Mouse (Mus musculus): ENCODE measurements at regions not wholly inside any gene's neighbourhood (a gene's known extent, or its start where the extent isn't known, plus 50 kb on each side); places are given as distances from the start of the nearest gene placed in this dataset.
A peak's percentile ranks its signal among the peaks of the same experiment; 100 is the strongest.

DNA sequence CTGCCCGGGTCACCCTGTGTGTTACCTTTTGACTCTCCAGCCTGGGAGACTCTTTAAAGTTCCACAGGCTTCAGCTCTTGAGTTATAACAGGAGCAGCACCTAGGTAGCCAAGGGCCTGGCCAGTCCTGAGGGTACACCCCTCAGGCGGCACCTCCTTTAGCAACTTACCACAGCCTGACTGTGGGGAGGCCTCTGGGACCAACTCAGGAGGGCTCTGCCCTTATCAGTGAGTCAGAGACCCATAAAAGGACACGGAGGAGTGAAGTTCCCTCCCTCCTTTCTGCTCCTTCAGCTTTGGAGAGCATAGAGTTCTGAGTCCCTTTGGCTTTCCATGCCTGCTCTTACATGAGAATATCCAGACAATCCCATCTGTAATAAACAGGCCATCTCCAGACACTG, 222.5 kb upstream of the Msx2 start:
- no peak for TF ChIP-seq CTCF (IDR thresholded peaks at IDR 0.05; ENCODE audit: low read depth)
- H3K4me3 ChIP-seq (ENCODE audit: low read depth, low read length) = no peak overlapping the region
- no peaks in the 10 kb centered on the region for H3K4me1 ChIP-seq (replicated peaks; ENCODE audit: control insufficient read depth, insufficient read depth, low read length)
- WGBS = 31% methylated on average over 3 of the region's 3 CpGs
- ATAC-seq = no peak
- H3K27ac ChIP-seq (ENCODE audit: low read depth, low read length) = no peak overlapping the region
- no peaks in the 10 kb centered on the region for H3K9me3 ChIP-seq (ENCODE audit: control insufficient read depth)
- H3K27me3 ChIP-seq (replicated peaks; ENCODE audit: control insufficient read depth, insufficient read depth, low read length) = no peaks in the 10 kb centered on the region
- H3K36me3 ChIP-seq (ENCODE audit: control insufficient read depth, insufficient read depth) = no peaks in the 10 kb centered on the region
- no peak overlapping the region for H3K4me2 ChIP-seq (replicated peaks; ENCODE audit: low read depth)
- no peak overlapping the region for H3K9ac ChIP-seq (ENCODE audit: low read depth, low read length)

DNA sequence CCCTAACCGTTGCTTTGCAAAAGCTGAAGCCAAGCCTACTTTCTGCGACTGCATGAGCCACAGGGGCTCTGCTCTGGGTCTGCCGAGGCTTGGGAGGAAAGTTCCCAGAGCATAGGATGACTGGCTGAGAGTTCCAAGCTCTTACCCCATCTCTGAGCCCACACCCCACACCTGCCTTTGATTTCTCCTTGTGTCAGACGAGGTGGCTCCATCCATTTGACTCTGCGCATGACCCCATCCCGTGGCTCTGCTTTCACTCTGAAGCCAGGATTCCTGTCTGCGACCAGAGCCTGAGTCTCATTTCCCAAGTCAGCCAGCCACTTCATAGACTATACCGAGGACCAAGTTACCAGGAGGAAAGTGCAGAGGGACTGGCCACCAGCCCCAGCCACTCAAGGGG, 216.1 kb upstream of the Msx2 start:
- no peak overlapping the region for H3K4me3 ChIP-seq (ENCODE audit: low read depth, low read length)
- no peak for ATAC-seq

DNA sequence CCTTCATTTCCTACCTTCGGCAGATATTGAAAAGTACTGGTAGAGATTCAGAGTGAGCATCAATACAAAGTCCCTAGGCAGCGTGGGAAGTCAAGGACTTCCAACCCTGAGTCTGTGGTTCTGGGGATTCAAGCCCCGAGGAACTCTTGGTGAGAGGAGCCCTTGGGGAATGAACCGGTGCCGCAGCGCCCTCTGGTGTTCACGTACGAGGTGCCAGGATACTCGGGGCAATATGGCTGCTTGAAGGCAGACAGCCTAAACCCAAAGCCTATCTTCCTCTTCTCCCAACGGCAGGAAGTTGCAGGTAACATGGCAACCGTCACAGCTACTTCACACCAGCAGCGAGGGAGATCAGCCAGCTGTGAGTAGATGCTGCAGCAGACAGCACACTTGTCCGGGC, 215.6 kb upstream of the Msx2 start:
- Histone ChIP-seq H3K27me3 (replicated peaks; ENCODE audit: control insufficient read depth, insufficient read depth, low read length) (no peaks in the 10 kb centered on the region), H3K4me2 (replicated peaks; ENCODE audit: low read depth) (no peak overlapping the region), H3K27ac (ENCODE audit: low read depth, low read length) (no peak overlapping the region), H3K9me3 (ENCODE audit: control insufficient read depth) (no peaks in the 10 kb centered on the region), H3K4me3 (ENCODE audit: low read depth, low read length) (no peak overlapping the region), H3K4me1 (replicated peaks; ENCODE audit: control insufficient read depth, insufficient read depth, low read length) (no peaks in the 10 kb centered on the region), H3K36me3 (ENCODE audit: control insufficient read depth, insufficient read depth) (no peaks in the 10 kb centered on the region), H3K9ac (ENCODE audit: low read depth, low read length) (no peak overlapping the region)
- 7% methylated on average over 13 of the region's 13 CpGs for WGBS
- no peak for ATAC-seq
- TF ChIP-seq CTCF (IDR thresholded peaks at IDR 0.05; ENCODE audit: low read depth) = peak; percentile 87

More for the DNA sequence above, 216.1 kb upstream of the Msx2 start:
- Histone ChIP-seq H3K9ac (ENCODE audit: low read depth, low read length) (no peak overlapping the region), H3K9me3 (ENCODE audit: control insufficient read depth) (no peaks in the 10 kb centered on the region), H3K27me3 (replicated peaks; ENCODE audit: control insufficient read depth, insufficient read depth, low read length) (no peaks in the 10 kb centered on the region), H3K4me2 (replicated peaks; ENCODE audit: low read depth) (no peak overlapping the region), H3K4me1 (replicated peaks; ENCODE audit: control insufficient read depth, insufficient read depth, low read length) (no peaks in the 10 kb centered on the region), H3K36me3 (ENCODE audit: control insufficient read depth, insufficient read depth) (no peaks in the 10 kb centered on the region), H3K27ac (ENCODE audit: low read depth, low read length) (no peak overlapping the region)
- 34% methylated on average over 8 of the region's 8 CpGs for WGBS
- no peak for TF ChIP-seq CTCF (IDR thresholded peaks at IDR 0.05; ENCODE audit: low read depth)

DNA sequence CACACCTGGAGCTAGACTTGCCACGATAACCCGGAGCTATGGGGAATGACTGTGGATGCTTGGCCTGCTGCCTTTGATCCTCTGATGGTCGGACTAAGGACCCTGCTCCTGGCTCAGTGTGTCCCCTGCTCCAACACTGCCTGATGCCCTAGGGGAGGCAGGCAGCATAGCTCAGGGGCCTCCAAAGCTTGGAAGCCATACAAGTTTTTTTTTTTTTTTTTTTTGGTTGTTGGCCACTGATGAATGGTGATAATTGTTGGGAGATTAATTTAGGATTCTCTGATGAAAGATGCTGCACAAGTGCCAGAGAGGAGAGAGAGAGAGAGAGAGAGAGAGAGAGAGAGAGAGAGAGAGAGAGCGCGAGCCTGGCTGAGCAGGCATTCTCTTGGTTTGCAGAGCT, 211.6 kb upstream of the Msx2 start:
- Histone ChIP-seq H3K9ac (ENCODE audit: low read depth, low read length) (no peak overlapping the region), H3K4me1 (replicated peaks; ENCODE audit: control insufficient read depth, insufficient read depth, low read length) (no peaks in the 10 kb centered on the region), H3K4me2 (replicated peaks; ENCODE audit: low read depth) (no peak overlapping the region), H3K36me3 (ENCODE audit: control insufficient read depth, insufficient read depth) (no peaks in the 10 kb centered on the region), H3K27me3 (replicated peaks; ENCODE audit: control insufficient read depth, insufficient read depth, low read length) (no peaks in the 10 kb centered on the region), H3K4me3 (ENCODE audit: low read depth, low read length) (no peak overlapping the region), H3K27ac (ENCODE audit: low read depth, low read length) (no peak overlapping the region), H3K9me3 (ENCODE audit: control insufficient read depth) (no peaks in the 10 kb centered on the region)
- no peak for ATAC-seq
- 58% methylated on average over 5 of the region's 5 CpGs for WGBS
- TF ChIP-seq CTCF (IDR thresholded peaks at IDR 0.05; ENCODE audit: low read depth) = no peak

DNA sequence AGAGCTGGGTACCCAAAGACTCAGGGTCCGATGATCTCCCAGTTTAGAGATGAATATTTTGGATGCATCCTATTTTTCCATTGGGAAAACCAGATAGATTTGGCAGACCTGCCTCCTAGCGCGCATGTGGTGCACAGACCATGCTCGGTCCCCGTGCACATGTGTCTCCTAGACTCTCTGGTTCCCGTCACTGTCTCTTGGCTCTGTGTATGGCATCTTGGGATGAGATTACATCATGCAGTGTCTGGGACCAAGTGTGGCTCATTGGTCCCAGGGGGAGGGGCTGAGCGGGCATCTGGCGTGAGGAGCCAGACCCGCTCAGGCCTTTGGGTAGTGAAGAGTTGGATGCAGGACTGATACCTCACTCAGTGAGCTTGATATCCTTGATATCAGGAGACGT, 204.3 kb upstream of the Msx2 start:
- WGBS = 86% methylated on average over 10 of the region's 10 CpGs
- ATAC-seq = no peak
- Histone ChIP-seq H3K9me3 (ENCODE audit: control insufficient read depth) (no peaks in the 10 kb centered on the region), H3K36me3 (ENCODE audit: control insufficient read depth, insufficient read depth) (no peaks in the 10 kb centered on the region), H3K4me1 (replicated peaks; ENCODE audit: control insufficient read depth, insufficient read depth, low read length) (no peaks in the 10 kb centered on the region), H3K27ac (ENCODE audit: low read depth, low read length) (no peak overlapping the region), H3K27me3 (replicated peaks; ENCODE audit: control insufficient read depth, insufficient read depth, low read length) (no peaks in the 10 kb centered on the region), H3K4me2 (replicated peaks; ENCODE audit: low read depth) (no peak overlapping the region), H3K9ac (ENCODE audit: low read depth, low read length) (no peak overlapping the region), H3K4me3 (ENCODE audit: low read depth, low read length) (no peak overlapping the region)
- TF ChIP-seq CTCF (IDR thresholded peaks at IDR 0.05; ENCODE audit: low read depth) = no peak

DNA sequence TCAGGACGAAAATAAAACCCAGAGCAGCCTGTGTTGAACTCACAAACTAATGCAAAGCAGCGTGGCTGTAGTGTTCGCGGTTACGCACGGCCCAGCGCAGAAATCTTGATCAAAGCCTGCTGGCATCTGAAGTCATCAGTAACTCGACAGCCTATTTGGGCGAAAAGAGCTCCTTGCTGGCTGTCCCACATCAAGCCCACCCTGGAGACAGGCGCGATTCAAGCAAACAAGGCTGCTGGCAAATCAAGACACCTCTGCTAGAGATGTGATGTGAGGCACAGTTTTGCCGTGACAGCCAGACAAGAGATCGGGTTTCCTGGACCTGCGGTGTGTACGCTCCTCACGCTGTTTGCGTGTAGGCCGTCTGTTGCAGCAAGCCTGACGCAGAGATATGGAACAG, 197.5 kb upstream of the Msx2 start:
- Histone ChIP-seq H3K4me1 (replicated peaks; ENCODE audit: control insufficient read depth, insufficient read depth, low read length) (no peaks in the 10 kb centered on the region), H3K27me3 (replicated peaks; ENCODE audit: control insufficient read depth, insufficient read depth, low read length) (no peaks in the 10 kb centered on the region), H3K9ac (ENCODE audit: low read depth, low read length) (no peak overlapping the region), H3K4me2 (replicated peaks; ENCODE audit: low read depth) (no peak overlapping the region), H3K27ac (ENCODE audit: low read depth, low read length) (no peak overlapping the region), H3K36me3 (ENCODE audit: control insufficient read depth, insufficient read depth) (no peaks in the 10 kb centered on the region), H3K4me3 (ENCODE audit: low read depth, low read length) (no peak overlapping the region), H3K9me3 (ENCODE audit: control insufficient read depth) (no peaks in the 10 kb centered on the region)
- ATAC-seq = no peak
- WGBS = 43% methylated on average over 19 of the region's 19 CpGs
- TF ChIP-seq CTCF (IDR thresholded peaks at IDR 0.05; ENCODE audit: low read depth) = no peak

DNA sequence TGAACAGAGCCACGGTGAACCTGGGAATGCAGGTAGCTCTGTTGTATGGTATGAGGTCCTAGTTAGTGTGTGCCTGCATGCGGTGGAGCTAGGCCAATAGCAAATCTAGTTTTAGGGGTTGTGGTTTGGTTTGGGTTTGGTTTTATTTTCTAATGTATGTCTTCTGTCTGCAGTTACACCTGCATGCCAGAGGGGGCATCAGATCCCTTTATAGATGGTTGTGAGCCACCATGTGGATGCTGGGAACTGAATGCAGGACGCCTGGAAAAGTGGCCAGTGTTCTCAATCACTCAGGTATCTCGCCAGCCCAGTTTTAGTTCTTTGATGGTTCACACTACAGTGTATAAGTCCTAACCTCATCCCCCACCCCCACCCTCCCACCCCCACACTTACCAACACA, 194.6 kb upstream of the Msx2 start:
- Histone ChIP-seq H3K4me3 (ENCODE audit: low read depth, low read length) (no peak overlapping the region), H3K9ac (ENCODE audit: low read depth, low read length) (no peak overlapping the region), H3K4me1 (replicated peaks; ENCODE audit: control insufficient read depth, insufficient read depth, low read length) (no peaks in the 10 kb centered on the region), H3K9me3 (ENCODE audit: control insufficient read depth) (no peaks in the 10 kb centered on the region), H3K27ac (ENCODE audit: low read depth, low read length) (no peak overlapping the region), H3K4me2 (replicated peaks; ENCODE audit: low read depth) (no peak overlapping the region), H3K36me3 (ENCODE audit: control insufficient read depth, insufficient read depth) (no peaks in the 10 kb centered on the region), H3K27me3 (replicated peaks; ENCODE audit: control insufficient read depth, insufficient read depth, low read length) (no peaks in the 10 kb centered on the region)
- 92% methylated on average over 4 of the region's 4 CpGs for WGBS
- ATAC-seq = no peak
- TF ChIP-seq CTCF (IDR thresholded peaks at IDR 0.05; ENCODE audit: low read depth) = no peak
